Mouse (Mus musculus) heart, postnatal 4 days (tissue): ENCODE data around the gene Tmprss11e. TPM values are rescaled to one million over a fixed set of nuclear protein-coding genes. Genes with fewer than 3 reads are reported as not detected.
A peak's percentile ranks its signal among the peaks of the same experiment; 100 is the strongest.

Source experiments
- DNase-seq: peaks from one replicate; pipeline ENCODE4 v3.0.0; 2021
- total RNA-seq, 2 experiments: library from RNA; stranded (reverse); gene quantifications; 2 replicates each; pipeline ENCODE4 v1.2.3; 2021

Gene Tmprss11e
- total RNA-seq: not detected

GRCm38 (mm10) chr5:86745715-86746114 lies at the start of gene Tmprss11e:
Tmprss11e (minus strand) TSS chr5:86745815.
- no peak for DNase-seq

GRCm38 (mm10) chr5:86792807-86793206 lies 47.2 kb upstream of the Tmprss11e start:
- DNase-seq: no peak

GRCm38 (mm10) chr5:86792249-86792648 lies 46.6 kb upstream of the Tmprss11e start:
- DNase-seq: no peak

GRCm38 (mm10) chr5:86789954-86790353 lies 44.3 kb upstream of the Tmprss11e start:
- DNase-seq: no peak

- DNase-seq: no peak
Measured at GRCm38 (mm10) chr5:86786798-86787197, 41.2 kb upstream of the Tmprss11e start.

GRCm38 (mm10) chr5:86784205-86784604 lies 38.6 kb upstream of the Tmprss11e start:
- no peak for DNase-seq

- no peak for DNase-seq
Measured at GRCm38 (mm10) chr5:86783059-86783458, 37.4 kb upstream of the Tmprss11e start.

GRCm38 (mm10) chr5:86778471-86778870 lies 32.9 kb upstream of the Tmprss11e start:
- no peak for DNase-seq

GRCm38 (mm10) chr5:86776941-86777340 lies 31.3 kb upstream of the Tmprss11e start:
- no peak for DNase-seq

- DNase-seq: no peak
Measured at GRCm38 (mm10) chr5:86771010-86771409, 25.4 kb upstream of the Tmprss11e start.

GRCm38 (mm10) chr5:86769015-86769658 lies 23.5 kb upstream of the Tmprss11e start:
- no peak for DNase-seq

GRCm38 (mm10) chr5:86742796-86743195 lies 2.8 kb downstream of the Tmprss11e start:
- no peak for DNase-seq

- no peak for DNase-seq
Measured at GRCm38 (mm10) chr5:86741146-86741545, 4.5 kb downstream of the Tmprss11e start.

- no peak for DNase-seq
Measured at GRCm38 (mm10) chr5:86735808-86736207, 9.8 kb downstream of the Tmprss11e start.

GRCm38 (mm10) chr5:86730587-86730986 lies 15.0 kb downstream of the Tmprss11e start:
- no peak for DNase-seq

- no peak for DNase-seq
Measured at GRCm38 (mm10) chr5:86728574-86728973, 17.0 kb downstream of the Tmprss11e start.

- DNase-seq: no peak
Measured at GRCm38 (mm10) chr5:86727033-86727432, 18.6 kb downstream of the Tmprss11e start.

GRCm38 (mm10) chr5:86725021-86725420 lies 20.6 kb downstream of the Tmprss11e start:
- no peak for DNase-seq

GRCm38 (mm10) chr5:86722820-86723460 lies 22.7 kb downstream of the Tmprss11e start:
- no peak for DNase-seq

GRCm38 (mm10) chr5:86714967-86715366 lies 30.6 kb downstream of the Tmprss11e start:
- no peak for DNase-seq

- no peak for DNase-seq
Measured at GRCm38 (mm10) chr5:86704923-86705322, 40.7 kb downstream of the Tmprss11e start.

GRCm38 (mm10) chr5:86684667-86685066 lies 60.9 kb downstream of the Tmprss11e start:
- DNase-seq: peak; percentile 53

- no peak for DNase-seq
Measured at GRCm38 (mm10) chr5:86676262-86676661, 69.4 kb downstream of the Tmprss11e start, which contains the start of gene Tmprss11b. Tmprss11b (minus strand) TSS chr5:86676362.
